Mouse (Mus musculus): ENCODE measurements around the gene Cenpu. TPM values are rescaled to one million over a fixed set of nuclear protein-coding genes. Genes with fewer than 3 reads are reported as not detected.

Gene Cenpu
- total RNA-seq, 1 experiment from 2014 or later, result 6.9 TPM

DNA sequence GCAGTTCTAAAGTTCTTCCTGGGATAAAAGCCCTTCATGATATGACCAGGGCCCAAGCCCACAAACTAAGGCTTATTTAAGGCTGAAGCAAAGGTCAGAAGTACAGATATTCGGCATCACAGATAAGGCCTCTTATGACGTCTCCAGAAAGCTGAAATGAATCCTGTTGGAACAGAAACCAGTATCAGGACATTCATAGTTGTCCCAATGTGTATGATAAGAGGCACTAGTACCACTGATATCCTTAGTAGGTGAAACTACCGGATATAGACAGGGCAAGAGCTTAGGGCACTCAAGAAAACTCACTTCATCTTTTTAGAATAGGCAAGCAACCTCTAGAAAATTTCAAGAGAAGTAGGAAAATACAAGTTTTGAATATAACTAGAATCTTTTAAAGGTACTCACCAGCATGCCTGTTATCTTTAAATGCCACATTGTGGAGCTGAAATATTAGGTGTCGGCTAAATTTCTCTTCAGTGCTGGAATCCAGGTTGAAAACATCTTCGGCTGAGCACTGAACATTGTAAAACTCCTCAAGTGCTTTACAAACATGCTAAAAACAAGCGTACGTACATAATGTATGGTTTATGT lies 47.6 kb downstream of the Cenpu start:
- no peak for DNase-seq

DNA sequence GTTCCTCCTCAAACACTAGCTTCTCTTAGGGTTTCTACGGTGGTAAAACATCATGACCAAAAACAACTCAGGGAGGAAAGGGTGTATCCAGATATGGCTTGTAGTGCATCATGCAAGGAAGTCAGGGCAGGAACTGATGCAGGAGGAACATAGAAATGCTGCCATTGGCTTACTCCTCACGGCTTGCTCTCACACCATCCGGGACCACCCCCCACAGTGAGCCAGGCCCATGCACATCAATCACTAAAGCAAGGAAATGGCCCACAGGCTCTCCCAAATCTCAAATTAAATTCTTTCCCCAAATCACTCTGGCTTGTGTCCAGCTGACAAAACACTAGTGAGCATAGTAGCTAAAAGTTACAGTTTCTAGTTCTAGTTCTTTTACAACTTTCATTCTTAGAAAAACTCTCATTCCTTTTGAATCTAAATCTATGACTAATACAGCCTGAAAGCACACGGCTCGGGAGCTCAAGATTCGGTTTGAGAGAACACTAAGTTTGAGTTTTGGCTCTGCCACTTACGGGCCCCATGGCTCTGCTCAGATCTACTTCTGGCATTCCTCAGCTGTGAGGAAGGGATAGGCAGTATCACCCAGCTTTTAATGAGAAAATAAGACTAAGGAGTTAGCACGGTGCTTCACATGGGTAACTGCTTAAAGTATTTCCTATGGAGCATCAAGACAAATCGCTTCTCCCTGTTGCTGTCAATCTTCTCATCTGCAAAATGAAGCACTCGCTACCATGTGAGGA lies 49.3 kb downstream of the Cenpu start:
- no peak for DNase-seq

DNA sequence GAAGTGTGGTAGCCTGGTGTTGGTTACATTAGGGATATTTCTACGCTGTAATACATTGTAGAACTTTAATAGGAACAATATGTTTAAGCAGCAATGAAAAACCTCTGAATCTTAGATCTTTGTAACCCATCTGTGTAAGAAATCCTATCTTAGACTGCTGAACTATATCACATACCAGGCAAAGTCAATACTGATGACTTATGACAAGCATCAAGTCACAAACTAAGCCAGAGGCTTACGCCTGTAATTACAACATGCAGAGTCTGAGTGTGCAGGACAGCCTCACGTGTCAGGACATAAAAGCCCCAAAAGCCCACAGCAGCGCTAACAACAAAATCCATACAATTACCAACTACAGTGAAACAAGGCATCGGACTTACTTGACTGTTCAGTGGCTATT lies 51.8 kb downstream of the Cenpu start:
- no peak for DNase-seq

DNA sequence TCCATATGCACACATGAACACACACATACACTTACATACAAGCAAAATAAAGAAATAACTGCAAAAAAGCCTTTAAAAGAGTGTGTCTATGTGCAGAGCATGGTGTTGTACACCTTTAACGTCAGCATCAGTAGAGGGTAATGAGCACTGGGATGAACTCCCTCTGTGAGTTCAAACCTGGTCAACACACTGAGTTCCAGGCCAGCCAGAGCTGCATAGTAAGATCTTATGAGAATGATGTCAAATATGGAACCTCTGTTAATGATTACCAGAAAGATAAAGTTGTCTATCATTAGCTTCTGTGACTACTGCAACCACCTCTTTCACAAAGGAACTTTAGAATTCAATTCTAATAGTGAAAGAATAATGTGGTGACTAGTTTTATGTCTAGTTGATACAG lies 55.1 kb downstream of the Cenpu start:
- DNase-seq, result no peak

DNA sequence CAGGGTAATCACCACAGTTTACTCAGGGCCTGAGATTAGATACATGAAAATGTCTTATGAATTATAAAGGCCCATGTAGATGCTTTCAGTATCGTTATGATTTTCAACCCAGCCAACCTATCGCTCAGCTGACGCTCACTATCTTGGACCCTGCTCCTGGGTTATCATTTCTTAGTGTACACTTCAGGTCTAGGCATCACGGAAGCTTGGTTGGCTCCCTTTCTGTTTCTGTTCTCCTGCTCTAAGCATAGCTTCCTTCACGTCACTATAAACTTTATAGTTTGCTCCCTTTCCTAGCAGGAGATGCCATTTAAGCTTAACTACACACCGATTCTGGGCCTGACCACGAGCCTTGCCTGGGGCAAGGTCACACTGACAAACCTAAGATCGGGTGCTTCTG lies 59.7 kb downstream of the Cenpu start:
- no peak for DNase-seq

DNA sequence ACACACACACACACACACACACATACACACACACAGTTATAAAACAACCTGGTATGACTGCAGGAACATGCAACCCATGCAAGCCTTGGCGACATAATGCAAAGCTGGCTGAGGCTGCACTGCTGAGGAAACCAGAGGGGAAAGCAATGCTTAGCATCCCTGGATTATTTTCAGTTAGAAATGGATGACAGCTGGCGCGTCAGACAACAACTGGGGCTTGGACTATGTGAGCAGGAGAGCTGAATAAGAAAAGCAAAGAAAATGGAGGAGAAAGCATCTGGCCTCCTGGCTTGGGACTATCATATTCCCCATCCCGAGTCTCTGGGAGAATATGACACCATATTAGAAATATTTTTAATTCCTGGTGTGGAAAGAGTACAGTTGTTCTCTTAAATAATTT lies 61.1 kb downstream of the Cenpu start:
- no peak for DNase-seq

DNA sequence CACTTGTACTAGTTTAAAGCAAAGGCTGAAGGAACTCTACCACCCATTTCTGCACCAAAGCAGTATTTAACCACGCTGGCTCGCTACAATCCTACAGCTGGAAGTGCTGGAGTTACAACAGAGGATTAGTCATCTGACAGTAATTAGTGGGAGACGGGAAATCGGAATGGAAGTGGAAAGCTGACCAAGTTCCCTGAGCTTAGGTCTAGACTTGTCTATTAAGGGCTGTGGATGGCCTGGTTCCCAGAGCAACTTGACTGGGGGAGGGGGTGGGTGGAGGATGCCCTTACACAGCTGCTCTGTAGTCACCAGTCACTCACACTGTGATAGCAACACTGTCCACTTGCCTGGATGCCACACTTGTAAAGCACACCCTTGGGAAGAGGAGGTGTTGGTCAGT lies 61.5 kb downstream of the Cenpu start:
- no peak for DNase-seq

DNA sequence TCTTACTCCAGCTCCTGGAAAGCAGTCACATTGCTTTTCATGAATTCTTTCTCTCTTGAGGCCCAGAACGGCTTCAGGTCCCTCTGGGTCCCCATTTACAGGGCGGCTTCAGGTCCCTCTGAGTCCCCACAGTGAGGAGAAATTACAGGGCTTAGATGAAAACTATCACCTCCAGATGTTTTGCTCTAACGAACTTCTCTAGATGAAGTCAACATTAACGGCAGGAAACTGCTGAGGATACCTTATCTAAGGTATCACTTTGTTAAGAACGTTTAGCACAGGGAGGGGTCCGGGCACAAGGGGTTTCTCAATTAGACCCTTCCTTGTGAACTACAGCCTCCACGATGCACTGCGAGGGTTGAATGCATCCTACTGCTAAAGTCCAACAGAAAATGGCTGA lies 64.1 kb downstream of the Cenpu start:
- no peak for DNase-seq

DNA sequence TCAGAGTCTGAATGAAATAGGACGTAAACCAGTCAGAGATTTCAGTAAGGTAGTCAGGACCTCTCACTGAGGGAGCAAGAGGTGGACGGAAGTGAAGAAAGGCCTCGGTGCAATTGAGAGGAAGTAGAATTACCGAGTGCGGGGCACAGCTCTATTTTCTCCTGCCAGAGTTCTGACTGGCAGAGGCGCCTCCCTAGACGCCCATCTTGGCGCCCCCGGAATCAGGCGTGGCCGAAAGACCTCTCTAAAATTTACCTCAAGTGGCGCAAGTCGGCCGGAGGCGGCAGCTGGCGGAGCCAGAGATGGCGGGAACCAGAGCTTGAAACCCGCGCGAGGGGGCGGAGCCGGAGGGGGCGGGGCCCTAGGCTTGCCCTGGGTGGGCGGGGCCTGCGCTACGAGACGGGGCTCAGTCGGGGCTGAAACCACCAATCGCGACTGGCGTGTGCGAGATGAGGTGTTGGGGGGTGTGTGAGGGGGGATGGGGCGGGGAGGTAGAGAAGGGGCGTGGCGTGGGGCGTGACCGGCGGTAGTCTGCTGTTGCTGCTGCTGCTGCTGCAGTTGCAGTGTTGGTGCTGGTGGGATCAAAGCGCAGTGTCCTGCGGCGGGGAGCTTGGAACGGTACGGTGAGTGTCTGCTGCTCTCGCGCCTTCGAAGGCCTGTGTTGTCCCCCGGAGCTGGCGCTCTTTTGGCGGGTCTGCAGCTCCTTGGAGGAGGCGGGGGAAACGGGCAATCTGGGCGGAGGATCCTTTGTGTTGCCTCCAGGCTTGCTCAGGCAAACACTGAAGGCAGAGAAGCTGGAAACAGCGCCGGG lies 65.3 kb downstream of the Cenpu start, which contains the start of the genes Primpol and Casp3:
Gene Primpol, minus strand, starts transcription at position 334 of the 811 bp plus-strand sequence.
Gene Casp3, plus strand, starts transcription at position 413 of the 811 bp plus-strand sequence.
- peak; percentile 98 for DNase-seq

DNA sequence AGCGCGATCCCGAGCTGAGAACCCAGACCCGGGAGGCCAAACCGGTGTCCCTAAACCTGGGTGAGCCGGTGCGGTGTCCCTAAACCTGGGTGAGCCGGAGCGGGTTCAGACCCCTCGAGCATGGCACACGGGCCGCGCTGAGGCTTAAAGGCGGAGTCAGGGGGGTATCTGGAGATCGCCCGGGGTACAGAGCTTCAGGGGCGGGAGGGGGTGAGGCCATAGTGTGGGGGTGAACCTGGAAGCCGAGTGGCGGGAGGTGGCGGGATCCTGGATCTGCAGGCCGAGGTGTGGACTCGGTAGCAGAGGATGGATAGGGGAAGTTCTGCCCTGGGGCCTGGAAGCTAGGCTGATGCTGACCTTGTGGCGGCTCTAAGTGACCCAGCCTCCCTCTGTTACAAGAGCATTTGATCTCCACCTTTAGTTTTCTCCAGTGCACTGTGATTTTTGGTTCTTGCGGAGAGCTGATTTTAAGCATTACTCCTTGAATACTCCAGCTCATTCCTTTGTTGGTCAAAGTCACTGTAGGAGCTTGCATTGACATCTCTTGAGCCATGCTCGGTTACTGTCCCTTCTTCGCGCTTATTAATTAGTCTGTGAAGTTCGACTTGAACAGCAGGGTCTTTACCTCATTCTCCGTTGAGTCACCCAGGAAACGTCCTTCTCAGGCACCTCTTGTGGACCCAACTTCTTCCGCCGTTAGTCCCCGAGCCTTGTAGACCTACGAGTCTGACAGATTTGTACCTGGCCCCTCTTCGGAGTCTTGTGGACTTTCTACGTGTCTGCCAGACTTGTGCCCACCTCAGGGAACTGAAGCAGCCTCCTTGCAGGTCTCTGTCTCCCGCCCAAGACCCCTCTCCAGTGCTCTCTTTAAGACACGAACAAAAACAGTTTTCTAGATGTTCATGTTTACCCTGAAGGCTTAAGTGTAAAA lies 66.1 kb downstream of the Cenpu start:
- no peak for DNase-seq

DNA sequence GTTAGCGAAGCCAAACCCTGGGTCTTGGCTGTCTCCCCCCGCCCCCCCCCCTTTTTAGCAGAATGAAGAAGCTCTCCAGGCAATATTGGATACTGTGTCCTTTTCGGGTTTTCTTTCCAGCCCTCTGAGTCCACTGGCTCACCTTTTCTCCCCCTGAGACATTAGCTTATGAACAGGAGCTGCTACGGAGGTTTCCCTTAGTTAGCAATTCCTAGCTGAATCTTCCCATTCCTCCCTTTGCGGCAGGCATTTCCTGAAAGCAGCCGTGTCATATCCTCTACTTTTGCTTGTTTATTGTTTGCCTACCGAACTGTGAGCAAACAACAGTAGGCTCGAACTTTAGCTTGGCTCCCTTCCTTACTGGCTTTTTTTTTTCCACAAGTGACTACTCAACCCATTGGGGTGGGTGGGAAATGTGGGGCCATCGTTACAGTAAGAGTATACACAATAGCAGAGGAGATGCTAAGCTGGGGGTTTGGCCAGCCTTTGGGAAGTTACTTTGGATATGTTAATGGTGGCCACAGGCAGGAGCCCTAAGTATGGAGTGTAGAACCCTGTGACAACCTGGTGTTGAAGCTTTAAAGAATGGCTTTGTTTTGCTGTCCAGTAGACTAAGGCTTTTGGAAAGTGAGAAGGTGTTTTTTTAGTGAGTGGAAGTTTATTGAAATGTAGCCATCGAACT lies 67.0 kb downstream of the Cenpu start:
- no peak for DNase-seq

DNA sequence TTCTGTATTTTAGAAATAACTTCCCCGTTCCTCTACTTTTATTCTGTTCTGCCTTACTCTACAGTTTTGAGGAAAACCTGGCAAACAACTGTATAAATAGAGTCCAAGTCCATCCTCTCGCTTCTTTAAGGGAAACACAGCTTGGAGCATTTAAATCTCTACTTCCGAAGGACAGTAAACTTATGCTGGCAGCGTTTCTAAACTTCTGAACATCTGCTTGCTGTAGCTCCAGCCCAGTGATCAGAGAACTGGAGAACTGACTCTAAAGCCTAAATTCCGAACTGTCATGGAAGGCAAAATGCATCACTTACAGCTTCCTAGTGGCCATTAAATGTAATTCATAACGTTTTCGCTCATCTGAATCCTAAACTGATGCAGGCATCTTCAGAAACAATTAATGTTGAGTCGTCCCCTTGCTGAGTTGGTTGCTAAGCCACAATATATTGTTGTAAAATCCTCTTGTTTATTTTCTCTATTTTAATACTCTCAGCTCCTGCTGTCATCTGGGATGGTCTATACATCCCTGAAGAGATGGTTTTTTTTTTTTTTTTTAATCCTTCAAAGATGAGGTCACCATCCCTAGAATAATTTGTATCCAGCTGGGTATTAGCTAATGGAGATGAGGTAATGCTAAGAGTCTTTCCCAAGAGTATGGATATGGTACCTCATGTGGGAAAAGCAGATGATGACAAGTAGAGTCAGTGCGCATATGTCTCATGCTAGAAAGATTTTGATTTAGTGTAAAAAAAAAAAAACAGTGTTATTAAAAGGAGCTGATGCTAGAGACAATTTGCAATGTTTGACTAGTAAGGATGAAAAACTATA lies 70.8 kb downstream of the Cenpu start:
- no peak for DNase-seq

DNA sequence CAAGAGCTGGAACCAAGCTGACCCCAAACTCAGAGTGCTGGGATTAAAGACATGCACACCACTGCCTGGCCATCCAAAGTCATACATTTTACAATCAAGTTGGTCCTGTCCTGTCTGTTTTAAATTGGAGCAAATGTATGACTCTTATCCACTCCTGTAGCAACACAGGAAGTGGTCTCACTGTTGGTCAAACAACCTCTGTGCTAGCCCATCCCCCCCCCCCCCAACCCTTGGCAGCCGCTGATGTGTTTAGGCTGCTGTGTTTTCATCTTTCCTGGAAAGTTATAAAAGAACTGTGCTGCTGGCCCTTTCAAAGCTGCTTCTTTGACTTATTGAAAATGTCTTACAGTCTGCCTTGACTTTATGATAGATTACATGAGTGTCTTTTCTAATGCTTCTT lies 73.3 kb downstream of the Cenpu start:
- no peak for DNase-seq

DNA sequence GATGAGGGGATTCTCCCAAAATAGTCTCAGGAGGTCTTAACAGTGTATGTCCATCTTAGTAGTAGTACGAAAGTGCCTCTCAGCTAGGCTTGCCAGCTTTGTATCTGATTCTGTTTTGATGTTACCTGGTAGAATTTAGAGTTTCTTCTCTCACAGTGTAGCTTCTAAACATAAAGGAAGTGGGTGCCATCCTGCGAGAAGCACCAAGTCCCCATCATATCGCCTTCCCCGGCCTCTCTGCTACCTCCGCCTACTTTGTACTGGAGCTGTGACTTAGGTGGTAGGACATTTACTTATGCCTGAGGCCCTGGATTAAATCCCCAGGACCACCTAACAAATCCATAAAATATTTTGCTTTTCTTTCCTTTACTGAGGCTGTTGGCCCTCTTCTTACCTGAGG lies 74.8 kb downstream of the Cenpu start:
- no peak for DNase-seq

DNA sequence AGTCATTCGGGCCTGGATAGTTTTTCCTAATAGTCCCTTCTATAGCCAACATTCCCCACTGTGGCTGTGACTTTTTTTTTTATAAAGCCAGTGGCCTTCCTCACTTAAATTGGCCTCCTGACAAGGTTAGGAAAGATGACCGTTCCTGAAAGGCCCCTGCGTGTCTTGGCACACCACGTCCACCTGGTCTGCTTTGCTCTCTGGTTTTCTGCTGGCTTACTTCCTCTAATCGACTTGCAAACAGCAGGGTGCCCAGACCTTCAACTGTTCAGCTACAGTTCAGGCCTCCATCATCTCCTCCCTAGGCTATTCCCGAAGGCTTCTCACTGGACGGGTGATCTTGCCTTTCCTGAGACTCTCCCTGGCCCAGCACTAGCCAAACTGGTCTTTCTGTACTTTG lies 76.1 kb downstream of the Cenpu start:
- DNase-seq, result no peak

DNA sequence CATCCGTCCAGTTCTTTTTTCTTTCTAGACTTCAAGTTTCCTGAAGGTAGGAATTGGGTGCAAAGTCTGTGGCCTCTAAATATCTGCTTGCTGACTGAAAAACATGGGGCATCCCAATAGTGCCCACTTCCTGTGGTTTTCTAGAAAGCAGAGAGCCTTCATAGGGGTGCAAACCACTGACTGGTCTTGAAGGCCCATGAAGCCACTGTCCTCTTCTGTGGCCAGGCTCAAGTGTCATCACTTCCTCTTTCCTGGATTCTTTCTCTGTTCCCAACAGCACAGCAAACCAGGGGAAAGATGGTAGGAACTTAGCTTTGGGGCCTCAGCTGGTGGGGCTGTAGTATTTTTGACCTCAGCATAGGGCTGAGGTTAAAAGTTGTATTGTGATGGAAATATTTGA lies 76.8 kb downstream of the Cenpu start:
- no peak for DNase-seq
